Mouse (Mus musculus) adipocyte (in vitro differentiated cells): Measurements from ENCODE around the gene 1700001O22Rik.
A peak's percentile ranks its signal among the peaks of the same experiment; 100 is the strongest.

Source experiments
- DNase-seq: peaks from one replicate; pipeline ENCODE4 v3.0.0-alpha.2; 2016; ENCODE audit warnings: low spot score

The 1700001O22Rik gene

DNA sequence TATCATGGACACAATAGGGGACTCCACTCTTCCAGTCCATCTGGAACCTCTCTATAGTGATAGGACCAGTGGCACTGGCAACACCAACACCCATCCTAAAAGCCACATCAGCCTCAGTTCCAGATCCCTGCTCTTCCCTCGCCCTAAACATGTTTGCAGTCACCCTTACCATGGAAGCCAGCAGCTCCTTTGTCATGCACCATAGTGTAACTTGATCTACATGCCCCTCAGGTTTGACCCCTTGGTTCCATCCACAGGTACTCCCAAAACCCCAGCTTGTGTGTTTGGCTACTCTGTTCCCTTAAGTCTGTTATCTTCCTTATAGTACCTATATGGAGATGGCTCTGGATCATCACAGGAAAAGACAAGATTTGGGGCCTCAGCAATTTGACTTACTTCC is 12.9 kb upstream of the 1700001O22Rik start:
- no peak for DNase-seq

DNA sequence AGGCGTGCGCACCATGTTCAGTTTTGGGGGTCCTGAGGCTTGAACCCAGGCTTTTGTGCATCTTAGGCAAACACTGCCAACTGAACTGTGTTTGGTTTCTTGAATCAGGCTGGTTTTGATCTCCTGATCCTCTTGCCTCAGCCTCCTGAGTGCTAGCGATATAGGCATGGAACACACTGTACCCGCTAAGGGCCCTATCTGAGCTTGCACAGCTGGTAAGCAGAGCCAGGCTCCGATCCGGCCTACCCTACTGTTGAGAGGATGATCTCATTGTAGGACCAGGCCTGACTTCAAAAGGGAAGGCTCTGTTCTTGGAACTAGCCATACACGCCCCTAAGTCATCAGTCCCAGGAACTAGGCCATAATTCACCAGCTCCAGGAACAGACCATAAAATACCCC is 7.1 kb upstream of the 1700001O22Rik start:
- no peak for DNase-seq

DNA sequence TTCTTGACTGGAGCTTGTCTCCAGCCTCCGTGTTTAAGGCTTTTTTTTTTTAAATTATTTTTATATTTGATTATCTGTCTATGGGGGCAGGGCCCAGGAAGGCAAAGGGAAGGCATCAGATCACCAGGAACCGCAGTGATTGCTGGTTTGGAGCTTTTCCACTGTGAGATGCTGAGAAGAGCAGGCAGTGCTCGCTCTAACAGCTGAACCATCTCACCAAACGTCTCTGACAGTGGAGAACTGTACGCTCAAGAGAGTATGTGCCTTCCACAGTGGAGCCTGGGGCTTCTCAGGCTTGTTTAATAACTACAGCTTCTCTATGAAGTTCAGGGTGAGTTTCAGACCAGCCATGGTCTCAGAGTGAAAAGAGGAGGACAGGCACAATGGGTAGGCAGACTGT is 6.0 kb upstream of the 1700001O22Rik start:
- DNase-seq = no peak

DNA sequence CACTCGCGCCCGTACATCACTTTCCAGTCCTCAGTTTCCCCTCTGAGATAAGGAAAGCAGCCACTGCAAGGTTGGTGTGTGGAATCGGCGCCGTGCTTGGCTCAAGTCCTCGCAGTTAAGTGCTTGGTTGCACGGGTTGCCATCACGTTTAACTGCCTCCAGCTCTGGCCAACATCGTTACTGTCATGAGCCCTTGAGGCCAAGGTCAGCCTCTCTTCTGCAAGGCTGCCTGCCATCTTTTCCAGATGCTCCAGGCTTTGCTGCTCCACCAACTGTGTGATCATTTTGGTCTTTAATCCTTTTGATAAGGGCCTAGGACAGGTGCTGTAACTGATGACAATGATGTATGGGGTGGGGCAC is 4.8 kb upstream of the 1700001O22Rik start:
- DNase-seq = peak; percentile 28

DNA sequence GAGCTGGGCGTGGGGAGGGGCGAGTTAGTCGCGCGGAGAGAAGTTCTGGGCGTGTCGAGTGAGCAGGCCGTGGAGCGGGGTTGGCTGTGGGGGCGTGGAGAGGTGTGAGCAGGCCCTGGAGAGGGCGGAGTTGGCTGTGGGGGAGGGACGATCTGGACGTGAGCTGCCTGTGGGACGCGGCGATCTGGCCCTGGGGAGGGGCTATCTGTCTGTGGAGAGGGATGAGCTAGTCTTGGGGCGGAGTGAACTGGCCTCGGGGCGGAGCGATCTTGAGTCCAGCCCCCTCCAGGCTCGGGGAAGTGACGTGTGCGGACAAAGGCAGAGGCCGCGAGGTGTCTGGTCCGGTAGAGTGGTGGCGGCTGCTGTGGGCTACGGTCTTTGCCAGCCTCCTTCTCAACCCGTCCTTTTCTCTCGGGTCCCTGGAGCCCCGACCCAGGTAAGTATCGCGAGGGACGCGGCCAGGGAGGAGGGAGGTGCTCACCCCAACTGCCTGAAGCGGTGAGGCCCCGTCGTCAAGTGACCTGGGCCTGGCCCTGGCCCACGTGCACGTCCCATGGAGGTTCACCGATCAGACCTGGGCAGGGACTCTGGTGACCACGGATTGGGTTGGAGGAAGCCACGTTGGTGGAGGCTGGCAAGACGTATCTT is 4.3 kb upstream of the 1700001O22Rik start, which contains the start of gene Ntmt1:
Gene Ntmt1 (plus strand): TSS at position 179 of the 648 bp plus-strand sequence.
- DNase-seq = peak; percentile 99

DNA sequence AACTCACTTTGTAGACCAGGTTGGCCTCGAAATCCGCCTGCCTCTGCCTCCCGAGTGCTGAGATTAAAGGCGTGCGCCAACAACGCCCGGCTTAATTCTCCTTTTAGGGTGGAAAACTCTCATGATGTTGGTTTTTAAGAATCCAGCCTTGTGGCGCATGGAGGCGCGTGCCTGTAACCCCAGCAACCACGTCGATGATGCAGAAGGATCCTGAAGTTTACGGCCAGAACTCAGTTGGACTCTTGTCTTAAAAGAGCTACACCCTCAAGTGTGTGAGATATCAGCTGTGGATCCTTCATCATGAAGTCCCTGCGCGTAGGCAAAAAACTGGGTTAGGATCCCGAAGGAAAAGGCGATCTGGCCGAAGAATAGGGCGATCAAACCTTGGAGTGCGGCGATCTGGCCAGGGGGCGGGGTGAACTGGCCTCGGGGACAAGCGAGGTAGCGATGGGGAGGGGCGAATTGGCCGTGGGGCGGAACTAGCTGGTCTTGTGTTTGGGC is 3.7 kb upstream of the 1700001O22Rik start:
- DNase-seq = no peak

DNA sequence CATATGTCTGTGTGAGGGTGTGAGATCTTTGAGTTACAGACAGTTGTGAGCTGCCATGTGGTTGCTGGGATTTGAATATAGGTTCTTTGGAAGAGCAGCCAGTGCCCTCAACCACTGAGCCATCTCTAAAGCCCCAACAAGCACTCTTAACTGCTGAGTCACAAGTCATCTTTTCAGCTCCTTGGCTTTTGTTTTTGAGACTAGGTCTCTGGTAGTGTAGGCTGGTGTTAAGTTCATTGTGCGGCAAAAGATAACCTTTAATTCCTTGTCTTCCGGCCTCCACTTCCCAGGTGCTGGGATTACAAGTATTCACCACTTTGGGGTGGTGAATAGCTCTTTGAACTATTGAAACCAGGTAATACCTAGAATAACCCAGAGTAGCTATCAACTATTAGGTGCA is 2.5 kb upstream of the 1700001O22Rik start:
- DNase-seq = no peak

DNA sequence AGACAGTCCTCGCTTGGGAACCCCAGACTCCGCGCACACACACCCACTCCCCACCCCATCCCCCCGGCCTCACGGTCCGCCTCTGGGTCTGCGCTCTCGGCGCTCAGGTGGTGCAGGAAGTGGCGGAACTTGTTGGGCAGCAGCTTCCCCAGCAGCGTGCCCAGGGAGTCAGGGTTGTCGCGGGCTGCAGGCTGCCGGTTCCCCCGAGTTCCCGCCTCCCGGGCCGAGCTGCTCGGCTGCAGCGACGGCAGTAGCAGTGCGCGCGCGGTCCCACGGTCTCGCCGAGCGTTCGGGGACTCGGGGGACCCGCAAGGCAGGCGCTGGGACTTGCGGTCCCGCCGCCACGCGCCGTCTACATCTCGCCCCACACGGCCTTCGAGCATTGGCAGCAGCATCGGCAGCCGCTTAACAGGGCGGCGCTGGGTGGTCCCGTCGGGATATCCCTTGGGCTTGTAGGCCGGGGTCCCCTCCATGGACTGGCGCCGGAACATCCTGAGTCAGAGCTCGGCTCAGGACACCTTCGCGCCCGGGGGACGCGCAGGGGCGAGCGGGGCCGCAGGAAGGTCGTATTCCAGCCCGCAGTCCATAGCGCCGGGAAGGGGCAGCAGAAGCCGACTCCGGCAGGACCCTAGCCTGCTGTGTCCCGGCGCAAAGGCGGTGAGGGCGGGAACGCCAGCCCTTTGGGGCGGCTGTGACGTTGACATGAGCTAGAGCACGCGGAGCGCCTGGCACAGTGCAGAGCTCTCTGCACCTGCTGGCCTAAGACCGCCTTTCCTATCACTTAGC is 2.2 kb downstream of the 1700001O22Rik start:
- DNase-seq = no peak

DNA sequence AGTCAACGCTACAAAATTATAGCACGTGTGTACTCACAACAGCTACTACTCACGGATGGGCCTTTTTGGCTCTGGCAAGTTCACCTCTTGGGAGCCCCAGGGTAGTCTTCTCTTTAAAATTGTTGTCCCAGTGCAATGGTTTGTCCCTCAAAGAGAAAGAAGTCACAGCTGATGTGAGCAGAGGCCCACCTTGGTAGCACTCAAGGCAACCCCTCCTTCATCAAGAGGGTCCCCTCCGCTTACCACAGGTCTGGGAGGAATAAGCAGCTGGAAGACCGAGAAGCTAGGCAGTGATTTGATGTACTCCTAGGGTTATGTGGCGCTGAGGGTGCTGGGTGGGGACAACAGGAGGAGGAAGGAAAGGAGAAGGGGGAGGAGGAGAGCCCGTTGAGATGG is 2.8 kb downstream of the 1700001O22Rik start:
- no peak for DNase-seq

DNA sequence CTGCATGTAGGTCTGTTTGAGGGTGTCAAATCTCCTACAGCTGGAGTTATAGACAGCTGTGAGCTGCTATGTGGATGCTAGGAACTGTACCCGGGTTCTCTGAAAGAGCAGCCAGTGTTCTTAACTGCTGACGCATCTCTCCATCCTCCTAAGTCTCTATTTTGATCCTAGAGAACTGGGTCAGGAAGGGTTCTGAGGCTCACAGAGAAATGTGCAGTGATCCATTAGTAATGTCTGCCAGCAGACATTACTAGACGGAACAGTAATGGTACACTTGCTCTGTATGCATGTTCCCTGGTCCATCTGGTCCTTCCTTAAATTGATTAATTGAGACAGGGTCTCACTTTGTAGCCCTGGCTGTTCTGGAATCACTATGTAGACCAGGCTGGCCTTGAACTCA is 4.0 kb downstream of the 1700001O22Rik start:
- no peak for DNase-seq

DNA sequence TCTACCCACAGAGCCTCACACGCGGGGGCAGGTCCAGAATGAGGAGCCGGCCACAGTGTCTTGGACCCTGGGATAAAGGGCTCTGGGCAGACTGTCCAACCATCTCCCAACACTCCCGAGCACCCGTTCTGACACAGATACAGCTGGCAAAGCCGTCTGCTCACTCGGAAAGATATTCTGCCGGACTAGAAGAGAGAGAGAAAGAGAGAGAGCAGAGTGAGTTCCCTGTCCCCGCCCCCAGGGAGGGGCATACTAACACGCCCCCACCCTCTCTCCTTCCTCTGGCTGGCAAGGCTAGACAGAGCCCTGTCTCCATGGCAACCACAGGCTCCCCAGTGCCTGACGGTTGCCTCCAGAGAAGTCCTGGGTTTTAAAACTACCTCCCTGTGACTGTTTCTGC is 7.1 kb downstream of the 1700001O22Rik start:
- peak; percentile 73 for DNase-seq

DNA sequence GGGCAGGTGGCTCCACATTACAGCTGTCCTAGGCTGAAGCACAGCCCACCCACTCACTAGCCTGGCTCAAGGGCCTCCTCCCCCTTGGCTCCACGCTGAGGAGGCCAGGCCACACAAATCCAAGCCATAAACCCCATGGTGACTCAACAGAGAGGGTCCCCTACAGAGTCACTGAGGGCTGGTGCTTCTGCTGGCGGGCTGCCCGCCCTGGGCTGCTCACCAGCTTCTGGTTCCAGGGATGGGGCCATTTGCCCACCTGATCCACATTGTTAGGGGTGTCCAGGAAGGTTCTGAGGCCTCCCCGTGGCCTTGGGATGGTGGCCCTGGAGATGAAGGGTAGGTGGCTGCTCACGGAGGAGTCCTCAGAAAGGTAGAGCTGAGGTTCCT is 7.6 kb downstream of the 1700001O22Rik start:
- DNase-seq = no peak

DNA sequence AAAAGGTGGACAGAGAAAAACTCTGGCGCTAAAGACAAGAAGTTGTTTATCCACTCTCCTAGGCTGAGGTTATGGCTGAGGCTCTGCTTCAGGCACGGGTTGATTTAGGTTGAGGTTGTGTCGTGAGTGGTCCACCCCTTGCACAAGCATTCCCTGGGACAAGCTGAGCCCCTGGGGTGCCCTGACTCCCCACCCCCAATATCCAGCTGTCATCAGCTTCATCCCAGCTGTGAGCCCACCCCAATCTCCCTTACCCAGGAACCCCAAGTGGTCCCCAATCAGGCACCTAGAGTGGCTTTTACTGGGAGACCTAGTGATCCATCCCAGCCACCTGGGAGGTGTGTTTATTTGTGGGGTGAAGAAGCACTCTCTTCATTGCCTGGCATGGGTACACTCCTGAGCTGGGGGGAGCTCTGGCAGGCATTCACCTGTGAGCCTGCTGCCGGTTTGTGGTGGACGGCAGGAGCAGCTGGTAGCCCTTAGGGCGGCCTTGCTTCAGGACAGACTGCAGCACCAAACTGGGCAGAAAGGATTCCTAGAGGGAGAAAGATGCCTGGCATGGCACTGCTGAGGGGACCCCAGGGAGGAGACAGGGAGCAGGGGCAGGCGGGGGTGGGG is 8.1 kb downstream of the 1700001O22Rik start:
- DNase-seq = no peak

DNA sequence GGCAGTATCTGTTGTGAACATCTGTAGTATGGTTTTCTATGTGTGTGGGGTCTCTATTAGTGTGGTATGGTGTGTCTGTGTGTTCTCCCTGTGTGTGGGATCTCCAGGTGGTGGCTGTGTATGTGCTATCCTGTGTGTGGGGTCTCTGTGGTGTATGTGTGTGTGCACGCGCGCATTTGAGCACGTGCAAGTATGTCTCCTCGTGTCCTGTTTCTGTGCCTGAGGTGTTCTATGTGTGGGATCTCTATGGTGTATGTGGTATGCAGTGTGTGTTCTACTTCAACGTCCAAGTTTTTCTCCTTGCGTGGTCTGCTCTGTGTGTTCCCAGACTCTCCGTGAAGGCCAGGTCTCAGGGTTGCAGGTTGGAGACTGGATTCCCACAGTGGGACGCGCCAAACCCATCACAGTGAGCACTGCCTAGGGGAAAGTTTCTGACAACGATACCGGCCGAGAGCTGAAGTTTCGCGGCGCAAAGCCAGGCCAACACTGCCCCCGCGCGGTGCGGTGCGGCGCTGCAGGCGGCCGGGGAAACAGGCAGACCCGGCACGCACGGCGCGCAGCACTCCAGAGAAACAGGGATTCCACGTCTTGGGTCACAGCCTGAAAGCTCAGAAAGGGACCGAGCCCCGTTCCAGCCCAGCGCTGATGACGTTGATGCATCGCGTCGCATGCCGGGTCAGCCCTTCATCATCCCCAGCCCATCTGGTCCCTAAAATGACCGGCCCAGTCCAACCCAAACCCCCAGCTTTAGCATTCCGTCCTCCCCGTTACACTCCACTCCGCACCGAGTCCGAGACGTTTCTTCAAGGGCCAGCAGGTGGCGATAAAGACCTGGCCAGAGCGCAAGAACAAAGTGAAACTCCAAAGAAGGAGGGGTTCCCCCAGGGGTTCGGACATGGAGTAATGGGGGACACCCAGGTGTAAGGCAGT is 9.0 kb downstream of the 1700001O22Rik start:
- peak; percentile 88 for DNase-seq

DNA sequence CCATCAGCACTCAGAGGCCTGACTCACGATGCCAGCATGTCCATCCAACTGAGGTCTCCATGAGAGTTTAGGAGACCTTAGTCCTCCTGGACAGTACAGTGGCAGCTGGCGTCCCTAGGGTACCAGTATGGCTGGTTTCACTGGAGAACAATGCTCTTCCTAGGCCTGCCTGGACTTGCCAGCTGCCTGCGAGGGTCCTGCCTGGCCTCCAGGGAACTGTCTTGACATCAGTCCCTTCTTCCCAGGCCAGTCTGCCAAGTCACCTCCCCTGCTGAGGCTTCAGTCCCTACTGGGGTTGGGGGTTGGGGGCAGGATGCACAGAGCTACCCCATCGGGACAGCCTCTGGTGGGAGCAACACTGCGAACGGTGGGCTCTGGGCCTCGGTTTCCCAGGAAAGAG is 11.4 kb downstream of the 1700001O22Rik start:
- no peak for DNase-seq

DNA sequence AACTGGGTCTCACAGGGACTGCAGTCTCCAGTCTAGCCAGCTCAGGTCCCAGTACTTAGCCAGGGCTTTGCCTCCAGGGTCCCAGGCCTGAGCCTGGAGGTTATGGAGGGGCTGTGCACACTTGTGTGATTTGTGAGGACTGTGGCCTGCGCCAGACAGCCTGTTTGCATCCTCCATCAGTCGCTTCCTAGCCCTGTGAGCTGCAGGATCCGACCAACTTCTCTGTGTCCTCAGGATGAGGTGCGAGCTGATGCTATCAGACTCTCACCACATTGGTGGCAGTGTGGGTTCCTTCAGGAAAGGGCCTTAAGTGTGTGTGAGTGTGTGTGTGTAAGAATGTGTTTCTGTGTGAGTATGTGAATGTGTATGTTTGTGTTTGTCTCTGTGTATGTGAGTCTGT is 16.0 kb downstream of the 1700001O22Rik start:
- DNase-seq = no peak

DNA sequence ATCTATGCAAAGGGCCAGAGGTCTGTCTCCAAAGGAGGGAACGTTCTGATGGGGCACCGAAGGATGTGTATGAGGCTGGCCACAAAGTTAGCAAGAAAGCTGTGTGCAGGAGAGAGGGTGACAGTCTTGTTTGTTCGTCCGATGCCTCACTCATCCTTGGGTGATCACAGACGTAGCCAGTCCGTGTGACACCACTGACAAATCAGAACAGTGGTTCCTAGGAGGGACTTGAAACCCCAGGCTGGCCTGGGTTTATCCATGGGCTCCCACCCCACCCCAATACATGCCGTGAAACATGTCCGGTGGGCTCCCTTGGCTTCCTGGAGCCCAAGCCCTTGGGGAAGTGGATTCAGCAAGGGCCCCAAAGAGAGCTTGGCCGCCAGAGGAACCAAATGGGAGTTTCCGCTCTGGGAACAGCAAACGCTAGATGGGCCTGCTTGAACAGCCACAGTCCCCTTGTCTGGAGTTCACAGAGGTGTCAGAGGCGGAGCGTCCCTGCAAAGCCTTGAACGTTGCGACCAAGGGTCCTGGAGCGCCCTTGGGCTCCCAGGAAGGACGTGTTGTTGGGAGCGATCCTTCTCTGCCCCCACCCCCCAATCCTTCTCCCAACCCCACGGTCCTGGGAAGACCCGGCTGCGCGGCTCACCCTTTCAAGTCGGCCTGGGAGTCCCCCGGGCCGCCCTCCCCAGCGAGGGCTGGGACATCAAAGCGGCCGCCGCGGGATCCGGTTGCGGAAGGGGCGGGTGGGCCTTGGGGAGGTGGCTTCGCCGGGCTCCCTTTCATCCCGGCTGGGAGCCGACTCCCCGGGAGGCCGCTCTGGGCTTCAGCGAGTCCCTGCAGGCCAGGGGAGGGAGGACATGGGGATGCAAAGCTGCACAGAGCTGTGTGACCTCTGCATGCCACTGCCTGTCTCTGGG is 19.1 kb downstream of the 1700001O22Rik start:
- no peak for DNase-seq

DNA sequence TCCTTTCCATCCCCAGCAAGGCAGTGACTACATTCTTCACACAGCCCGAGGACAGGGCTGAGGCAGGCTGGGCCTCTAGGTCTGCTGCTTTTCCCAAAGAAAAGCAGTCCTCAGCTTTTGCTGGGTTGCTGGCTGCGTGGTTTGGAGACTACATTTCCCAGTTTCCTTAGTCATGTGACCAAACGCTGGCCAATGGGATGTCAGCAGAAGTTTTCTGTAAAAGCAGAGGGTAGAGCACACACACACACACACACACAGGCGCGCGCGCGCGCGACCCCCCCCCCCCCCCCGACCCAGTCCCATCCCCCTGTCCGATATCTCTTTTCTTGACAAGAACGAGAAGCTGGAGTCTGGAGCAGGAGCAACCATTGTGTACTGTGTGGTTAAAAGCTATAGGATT is 20.1 kb downstream of the 1700001O22Rik start:
- DNase-seq = peak; percentile 68

DNA sequence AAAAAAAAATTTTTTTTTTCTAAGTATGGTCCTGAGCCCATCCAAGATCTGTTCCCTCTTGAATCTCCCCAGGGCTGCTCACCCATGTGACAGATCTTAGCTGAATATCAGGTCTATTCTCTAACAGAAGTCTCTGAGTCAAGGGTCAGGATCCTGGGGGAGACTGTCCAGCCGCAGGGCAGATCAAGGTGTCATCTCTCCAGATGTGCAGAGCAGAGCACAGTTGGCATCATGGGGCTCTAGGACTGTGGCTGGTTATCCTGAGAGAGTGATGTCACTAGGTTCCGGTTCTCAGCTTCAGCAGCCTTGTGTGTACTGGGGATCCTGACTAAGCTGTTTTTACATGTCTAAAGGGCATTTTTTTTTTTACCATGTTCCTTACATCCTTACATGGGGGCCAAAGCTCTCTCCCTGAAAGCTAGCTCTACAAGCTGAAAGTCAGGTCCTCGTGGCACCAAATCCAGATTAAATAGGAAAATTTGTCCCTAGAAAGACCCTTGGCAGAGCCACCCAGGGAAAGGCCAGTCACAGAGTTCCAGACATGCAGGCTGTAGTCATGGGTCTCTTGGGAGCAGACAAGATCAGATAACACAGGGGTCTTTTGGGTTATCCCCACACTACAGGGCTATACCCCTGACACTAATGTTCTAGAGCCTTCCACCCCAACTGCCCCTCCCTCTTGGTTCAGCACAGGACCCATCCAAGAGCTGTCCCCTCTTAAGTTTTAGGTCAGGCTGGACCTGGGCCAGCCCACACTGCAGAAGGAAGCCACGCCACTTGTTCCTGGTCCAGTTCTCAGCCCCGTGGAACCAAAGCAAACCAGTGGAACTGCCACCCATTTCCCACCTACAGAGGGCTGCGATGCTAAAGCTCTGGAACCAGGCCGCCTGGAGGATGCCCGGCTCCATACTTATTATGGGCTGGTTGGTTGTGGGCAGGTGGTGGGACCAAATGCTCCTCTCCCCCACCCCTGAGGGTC is 20.9 kb downstream of the 1700001O22Rik start:
- DNase-seq = no peak

DNA sequence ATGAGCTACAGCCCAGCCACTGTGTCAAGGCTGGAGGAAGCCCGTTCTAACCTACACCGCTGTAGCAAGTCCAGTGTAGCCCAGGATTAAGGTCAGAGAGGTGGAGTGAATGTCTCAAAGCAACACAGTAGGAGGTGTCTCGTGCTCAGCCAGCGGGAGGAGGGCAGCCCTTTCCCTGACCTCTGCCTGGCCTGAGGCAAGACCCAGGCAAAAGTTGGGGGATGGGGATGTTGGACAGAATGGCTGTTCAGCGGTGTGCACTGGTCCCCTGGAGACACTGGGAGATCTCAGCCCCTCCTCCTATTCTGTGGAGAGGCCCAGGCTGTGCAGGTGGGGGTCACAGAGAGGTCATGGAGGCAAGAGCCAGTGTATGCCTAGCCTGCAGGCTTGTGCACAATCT is 24.2 kb downstream of the 1700001O22Rik start:
- no peak for DNase-seq
